Mouse (Mus musculus) cerebellum, adult 2 months (tissue): ENCODE data around the gene Tcf7l2. TPM values are rescaled to one million over a fixed set of nuclear protein-coding genes. Genes with fewer than 3 reads are reported as not detected.

ENCODE experiments used
- DNase-seq, 2 experiments: peaks; one replicate each; pipeline ENCODE4 v3.0.0; 2021
- H3K27ac ChIP-seq: fragments of 200-500 bp; 2 replicates; pipeline ENCODE4 v1.5.1; 2012; ENCODE audit warnings: low read length, control low read depth, inconsistent platforms; ENCODE audit not compliant: insufficient read depth
- H3K27me3 ChIP-seq: fragments of 200-500 bp; 2 replicates; pipeline ENCODE4 v1.6.1; 2012; ENCODE audit warnings: inconsistent platforms, mild to moderate bottlenecking, low read length, moderate library complexity; ENCODE audit not compliant: control insufficient read depth, insufficient read depth
- H3K4me1 ChIP-seq: fragments of 200-500 bp; 2 replicates; pipeline ENCODE4 v1.6.1; 2011; ENCODE audit warnings: low read length; ENCODE audit not compliant: control insufficient read depth, insufficient read depth
- H3K4me3 ChIP-seq: fragments of 200-500 bp; replicated peaks from 2 replicates; pipeline ENCODE3; 2011; ENCODE audit warnings: mild to moderate bottlenecking, low read depth, low read length, control low read depth; ENCODE audit not compliant: insufficient read depth
- CTCF ChIP-seq: fragments of 200-500 bp; IDR thresholded peaks from 2 replicates; pipeline ENCODE4 v1.5.1; 2011; ENCODE audit warnings: low read depth, mild to moderate bottlenecking, control low read depth, low read length, moderate library complexity, borderline replicate concordance; ENCODE audit not compliant: insufficient read depth
- POLR2A ChIP-seq: fragments of 200-500 bp; IDR thresholded peaks from 2 replicates; pipeline ENCODE4 v1.6.1; 2011; ENCODE audit warnings: low read length, control low read depth, borderline replicate concordance; ENCODE audit not compliant: insufficient read depth
- WGBS: fragments of 180-500 bp; shearing (Covaris S2); methylation state at CpG from one replicate; pipeline ENCODE4 v1.1.7; 2018; 5-methylcytosine and 5-hydroxymethylcytosine counted together
- polyA plus RNA-seq: library from polyadenylated mRNA; depleted of rRNA; stranded (reverse); fragments of >200 nt; gene quantifications from 2 replicates; pipeline ENCODE4 v1.2.3, GENCODE M21; 2012

Gene Tcf7l2
- polyA plus RNA-seq, 1 experiment: 23.3 TPM

DNA sequence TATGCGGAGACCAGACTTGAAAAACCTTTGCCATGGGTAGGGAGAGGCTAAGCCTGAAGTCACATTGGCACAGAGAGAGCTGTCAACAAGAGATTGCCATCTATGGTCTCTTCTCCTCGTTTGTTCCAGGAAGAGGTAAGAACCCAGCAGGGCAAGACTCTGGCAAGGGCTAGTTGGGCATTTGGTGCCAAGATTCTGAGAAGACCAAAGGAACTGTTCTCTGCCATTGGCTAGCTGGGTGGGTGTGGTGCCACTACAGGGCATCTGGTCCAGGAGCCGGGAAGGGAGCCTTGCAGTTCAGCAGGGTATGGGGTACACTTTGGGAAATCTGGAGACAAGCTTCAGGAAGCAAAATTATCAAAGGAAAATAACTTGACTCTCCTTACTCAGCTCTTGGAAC is 213.5 kb downstream of the Tcf7l2 start:
- H3K27ac ChIP-seq: no peak overlapping the region
- DNase-seq: peak in 1 of 2 experiments; percentile 21
- no peaks in the 10 kb centered on the region for H3K4me1 ChIP-seq
- H3K27me3 ChIP-seq: no peaks in the 10 kb centered on the region; the same call in 1 of the 2 replicates
- TF ChIP-seq CTCF: no peak
- no peak for TF ChIP-seq POLR2A
- WGBS: 35% methylated on average over 3 of the region's 3 CpGs
- no peak overlapping the region for H3K4me3 ChIP-seq

DNA sequence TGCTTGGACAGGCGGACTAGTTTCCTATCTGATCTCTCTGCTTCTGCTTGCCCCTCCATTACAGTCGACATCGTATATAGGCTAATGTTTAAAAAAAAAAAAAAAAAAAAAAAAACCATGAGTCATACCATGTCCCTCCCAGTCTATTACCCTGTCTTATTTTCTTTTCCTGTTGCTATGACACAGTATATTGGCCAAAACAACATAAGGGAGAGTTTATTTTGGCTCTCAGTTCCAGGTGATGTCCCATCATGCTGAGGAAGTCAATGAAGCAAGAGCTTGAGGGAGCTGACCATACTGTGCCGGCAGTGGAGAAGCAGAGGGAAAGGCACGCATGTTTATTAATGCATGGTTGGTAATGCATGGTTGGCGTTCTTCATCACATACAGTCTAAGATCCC is 215.1 kb downstream of the Tcf7l2 start:
- DNase-seq: no peak
- H3K4me1 ChIP-seq: no peaks in the 10 kb centered on the region
- 63% methylated on average over 6 of the region's 6 CpGs for WGBS
- no peak for TF ChIP-seq POLR2A
- TF ChIP-seq CTCF: no peak
- H3K27me3 ChIP-seq: no peaks in the 10 kb centered on the region; the same call in 1 of the 2 replicates
- no peak overlapping the region for H3K4me3 ChIP-seq
- no peak overlapping the region for H3K27ac ChIP-seq

DNA sequence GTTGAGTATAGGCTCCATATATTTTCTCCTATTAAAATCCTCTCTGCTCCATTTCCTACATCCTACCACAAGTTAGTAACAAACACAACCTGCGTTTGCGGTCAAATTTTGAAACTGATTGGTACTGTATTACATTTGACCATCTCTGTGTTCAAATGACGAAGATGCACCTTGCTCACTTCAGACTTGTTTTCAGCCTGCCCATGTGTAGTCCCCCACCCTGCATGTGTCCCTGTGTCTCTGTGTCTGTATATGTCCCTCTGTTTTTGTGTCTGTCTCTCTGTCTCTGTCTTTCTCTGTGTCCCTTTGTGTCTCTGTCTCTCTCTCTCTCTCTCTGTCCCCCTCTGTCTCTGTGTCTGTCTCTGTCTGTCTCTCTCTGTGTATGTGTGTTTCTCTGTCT is 222.8 kb downstream of the Tcf7l2 start:
- DNase-seq: no peak
- WGBS: 95% methylated on average over 3 of the region's 3 CpGs
- no peaks in the 10 kb centered on the region; the same call in 1 of the 2 replicates for H3K27me3 ChIP-seq
- TF ChIP-seq CTCF (no peak), POLR2A (no peak)
- H3K4me1 ChIP-seq: no peaks in the 10 kb centered on the region
- H3K4me3 ChIP-seq: no peak overlapping the region
- no peak overlapping the region for H3K27ac ChIP-seq

DNA sequence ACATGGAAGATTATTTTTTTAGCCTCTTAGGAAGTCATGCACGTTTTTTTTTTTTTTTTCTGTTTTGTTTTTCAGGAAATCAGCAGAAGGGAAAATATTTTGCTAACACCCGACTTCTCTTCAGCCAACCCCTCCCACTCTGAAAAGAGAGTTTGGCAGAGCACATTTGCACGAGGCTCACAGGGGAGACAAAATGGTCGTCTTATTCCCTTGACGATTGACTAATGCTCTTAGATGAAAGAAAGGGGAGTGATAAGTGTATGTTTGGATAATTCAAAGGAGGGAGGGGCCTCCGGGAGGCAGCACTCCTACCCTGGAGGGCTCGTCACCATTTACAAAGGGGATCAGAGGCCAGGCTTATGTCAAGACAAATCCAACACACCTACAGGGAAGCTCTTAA is 224.4 kb downstream of the Tcf7l2 start:
- 57% methylated on average over 7 of the region's 7 CpGs for WGBS
- no peak overlapping the region for H3K27ac ChIP-seq
- no peak overlapping the region for H3K4me3 ChIP-seq
- H3K4me1 ChIP-seq: no peaks in the 10 kb centered on the region
- H3K27me3 ChIP-seq: no peaks in the 10 kb centered on the region; the same call in 1 of the 2 replicates
- no peak for TF ChIP-seq CTCF
- TF ChIP-seq POLR2A: no peak
- DNase-seq: no peak

DNA sequence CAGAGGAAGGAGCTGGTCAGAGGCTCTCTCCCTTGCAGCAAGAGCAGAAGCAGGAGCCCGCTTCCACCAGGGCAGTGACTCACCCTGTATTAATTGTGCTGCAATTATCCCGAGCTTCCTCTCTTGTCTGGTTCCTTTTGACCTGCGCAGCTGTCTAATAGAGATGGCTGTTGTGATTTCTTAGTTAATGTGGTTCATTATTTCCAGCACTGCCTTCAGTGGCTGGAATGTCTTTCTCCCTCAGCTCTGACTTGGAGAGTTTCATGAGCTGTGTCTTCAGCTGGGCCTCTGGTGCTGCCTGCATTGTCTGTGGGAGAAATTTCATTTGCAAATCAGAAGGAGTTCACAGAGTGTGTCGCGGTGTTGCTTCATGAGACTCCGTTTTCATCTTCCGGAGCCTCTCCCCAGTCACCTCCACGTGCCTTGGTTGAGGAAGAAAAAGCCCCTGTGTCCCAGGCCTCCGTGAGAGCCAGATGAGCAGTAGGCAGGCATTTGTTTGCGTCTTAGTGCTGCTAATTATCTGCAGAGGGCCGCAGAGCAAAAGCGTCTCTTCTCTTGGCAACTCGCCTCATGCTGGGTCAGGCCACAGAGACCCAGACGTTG is 228.4 kb downstream of the Tcf7l2 start:
- no peaks in the 10 kb centered on the region for H3K4me1 ChIP-seq
- no peak overlapping the region for H3K4me3 ChIP-seq
- TF ChIP-seq CTCF (no peak), POLR2A (no peak)
- DNase-seq: no peak
- 23% methylated on average over 14 of the region's 14 CpGs for WGBS
- no peaks in the 10 kb centered on the region; the same call in 1 of the 2 replicates for H3K27me3 ChIP-seq
- no peak overlapping the region for H3K27ac ChIP-seq

DNA sequence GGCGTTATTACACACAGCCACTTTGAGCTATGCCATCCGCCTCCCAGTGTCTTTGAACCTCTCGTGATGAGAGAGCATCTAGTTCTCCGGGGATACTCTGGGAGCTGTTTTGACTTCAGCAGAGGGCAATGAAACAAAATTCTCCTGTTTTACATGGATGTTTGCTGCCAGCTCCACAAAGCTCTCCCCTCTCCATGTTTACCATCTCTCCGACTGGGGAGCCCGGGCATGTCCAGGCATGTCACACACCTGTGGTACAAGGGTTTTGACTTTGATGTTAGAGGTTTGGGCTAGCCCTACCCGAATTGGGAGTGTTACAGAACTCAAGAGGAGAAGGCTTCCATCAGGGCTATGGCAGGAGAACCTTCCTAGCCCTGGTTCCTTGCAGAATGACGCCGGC is 234.5 kb downstream of the Tcf7l2 start:
- DNase-seq: no peak
- TF ChIP-seq CTCF (no peak), POLR2A (no peak)
- H3K27ac ChIP-seq: no peak overlapping the region
- no peaks in the 10 kb centered on the region for H3K27me3 ChIP-seq
- H3K4me1 ChIP-seq: no peaks in the 10 kb centered on the region
- 88% methylated on average over 9 of the region's 9 CpGs for WGBS
- H3K4me3 ChIP-seq: no peak overlapping the region
